Mouse (Mus musculus) lung, adult 2 months (tissue): ENCODE measurements around the gene Nbl1.

ENCODE experiments used
- CTCF ChIP-seq: fragments of 200-500 bp; IDR thresholded peaks from 2 replicates; pipeline ENCODE4 v1.5.1; 2011; ENCODE audit warnings: mild to moderate bottlenecking, low read length, control low read depth; ENCODE audit not compliant: insufficient read depth
- POLR2A ChIP-seq: fragments of 200-500 bp; IDR thresholded peaks from 2 replicates; pipeline ENCODE4 v1.6.1; 2011; ENCODE audit warnings: low read depth, mild to moderate bottlenecking, control low read depth, low read length, borderline replicate concordance; ENCODE audit errors: extremely low read depth

DNA sequence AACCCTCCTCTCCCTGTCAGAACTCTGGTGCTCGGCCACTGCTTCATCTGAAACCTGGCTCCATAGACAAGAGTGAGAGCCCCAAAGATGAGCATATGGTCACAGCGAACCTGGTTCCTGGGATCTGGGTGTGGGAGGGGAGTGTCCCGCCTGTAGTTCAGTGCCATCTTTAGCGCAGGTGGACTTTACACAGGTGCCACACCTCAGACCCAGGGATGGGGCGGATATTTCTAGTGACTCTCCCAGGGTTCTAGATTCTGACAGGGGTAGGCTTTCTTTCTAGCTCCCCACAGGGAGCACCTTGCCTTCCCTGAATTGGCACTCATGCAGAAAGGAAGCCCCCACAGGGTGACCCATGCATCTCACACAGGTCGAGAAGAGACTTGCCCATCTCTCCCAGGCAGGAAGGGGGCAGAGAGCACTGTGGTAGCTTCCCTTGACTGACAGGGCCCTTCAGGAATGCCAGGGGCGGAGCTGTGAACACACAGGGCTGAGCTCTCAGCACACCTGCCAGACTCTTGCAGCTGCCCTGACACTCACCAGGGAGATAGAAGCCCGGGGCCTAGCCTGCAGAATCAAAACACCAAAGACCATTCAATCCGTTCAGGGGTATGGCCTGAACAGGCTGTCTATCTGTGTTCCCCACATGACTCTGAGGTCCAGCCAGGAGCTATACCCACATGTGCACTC is 3.7 kb downstream of the Nbl1 start:
- TF ChIP-seq POLR2A (no peak), CTCF (no peak)
